Mouse (Mus musculus): ENCODE data around the gene F2rl2.

DNA sequence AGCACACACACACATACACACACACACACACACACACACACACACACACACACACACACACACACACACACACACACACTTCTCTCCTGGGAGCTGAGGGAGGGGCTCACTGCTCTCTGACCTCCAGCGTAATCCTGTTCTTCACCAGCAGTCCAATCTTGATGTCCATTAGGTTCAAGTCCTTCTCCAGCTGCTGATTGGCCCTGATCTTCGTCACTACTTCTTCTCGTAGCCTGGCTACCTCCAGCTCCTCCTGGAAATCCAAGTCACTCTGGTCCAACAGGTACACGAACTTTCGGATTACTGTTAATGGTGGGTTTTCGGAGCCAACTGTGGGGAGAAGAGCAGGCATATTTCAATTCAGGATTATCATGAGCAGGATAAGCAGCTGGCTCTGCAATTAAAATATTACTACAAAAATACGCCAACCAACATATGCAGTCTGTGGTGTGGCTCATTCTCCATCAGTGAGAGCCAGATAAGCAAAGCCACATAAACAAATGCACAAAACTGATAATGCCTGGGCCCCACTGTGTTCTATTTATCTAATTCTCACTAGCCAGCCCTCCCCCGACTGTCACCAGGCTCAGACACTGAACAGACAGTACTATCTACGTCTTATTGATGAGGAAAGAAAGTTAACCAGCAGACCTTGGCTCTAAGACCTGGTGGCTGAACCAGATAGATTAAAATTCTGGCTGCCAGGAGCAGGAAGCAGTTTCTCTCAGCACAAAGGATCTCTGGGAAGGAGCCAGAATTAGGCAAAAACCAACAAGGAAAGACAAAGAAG lies 25.4 kb upstream of the F2rl2 start:
- no peak for TF ChIP-seq MAFK (IDR thresholded peaks at IDR 0.05; ENCODE audit: insufficient read depth, low read depth, low read length)
- TF ChIP-seq HCFC1 (IDR thresholded peaks at IDR 0.05; ENCODE audit: borderline replicate concordance, insufficient read depth, low read length), result no peak
- no peak for TF ChIP-seq CHD2 (IDR thresholded peaks at IDR 0.05; ENCODE audit: low read depth, low read length)
- no peak for TF ChIP-seq ZNF384 (IDR thresholded peaks at IDR 0.05; ENCODE audit: low read depth, low read length)
